Mouse (Mus musculus): ENCODE results near the gene Pabpc4.
"Not testable (repeated sequence)": the region's sequence is repeated elsewhere in the genome, so short reads cannot be mapped to it uniquely, and the experiment has no call there.

Gene Pabpc4

GRCm38 (mm10) chr4:123298226-123298625 is 36.1 kb downstream of the Pabpc4 start:
- no peak for DNase-seq (ENCODE audit: low spot score)

GRCm38 (mm10) chr4:123298980-123299670 is 37.0 kb downstream of the Pabpc4 start:
- no peak for DNase-seq (ENCODE audit: low spot score)

GRCm38 (mm10) chr4:123305789-123306188 is 43.6 kb downstream of the Pabpc4 start:
- no peak for DNase-seq (ENCODE audit: low spot score)

GRCm38 (mm10) chr4:123306999-123307398 is 44.8 kb downstream of the Pabpc4 start:
- no peak for DNase-seq (ENCODE audit: low spot score)

- DNase-seq (ENCODE audit: low spot score): no peak
Observed at GRCm38 (mm10) chr4:123308292-123308691, 46.1 kb downstream of the Pabpc4 start.

GRCm38 (mm10) chr4:123311845-123312244 is 49.7 kb downstream of the Pabpc4 start:
- DNase-seq (ENCODE audit: low spot score): no peak

GRCm38 (mm10) chr4:123313010-123313409 is 50.9 kb downstream of the Pabpc4 start:
- no peak for DNase-seq (ENCODE audit: low spot score)

- no peak for DNase-seq (ENCODE audit: low spot score)
Observed at GRCm38 (mm10) chr4:123314497-123314896, 52.3 kb downstream of the Pabpc4 start.

GRCm38 (mm10) chr4:123322910-123323309 is 60.8 kb downstream of the Pabpc4 start:
- DNase-seq (ENCODE audit: low spot score): peak; percentile 21

- DNase-seq (ENCODE audit: low spot score): no peak
Observed at GRCm38 (mm10) chr4:123323534-123323933, 61.4 kb downstream of the Pabpc4 start, which contains the start of gene Oxct2a. Gene Oxct2a, minus strand, starts transcription at chr4:123323634.

- DNase-seq (ENCODE audit: low spot score): no peak
Observed at GRCm38 (mm10) chr4:123326087-123326486, 63.9 kb downstream of the Pabpc4 start.

GRCm38 (mm10) chr4:123327630-123328029 is 65.5 kb downstream of the Pabpc4 start:
- DNase-seq (ENCODE audit: low spot score): no peak

GRCm38 (mm10) chr4:123328946-123329345 is 66.8 kb downstream of the Pabpc4 start:
- no peak for DNase-seq (ENCODE audit: low spot score)

- no peak for DNase-seq (ENCODE audit: low spot score)
Observed at GRCm38 (mm10) chr4:123331326-123331725, 69.2 kb downstream of the Pabpc4 start.

GRCm38 (mm10) chr4:123331961-123332360 is 69.8 kb downstream of the Pabpc4 start:
- not testable (repeated sequence) for DNase-seq (ENCODE audit: low spot score)

- no peak for DNase-seq (ENCODE audit: low spot score)
Observed at GRCm38 (mm10) chr4:123333151-123333550, 71.0 kb downstream of the Pabpc4 start.

GRCm38 (mm10) chr4:123334177-123334576 is 72.0 kb downstream of the Pabpc4 start:
- no peak for DNase-seq (ENCODE audit: low spot score)

GRCm38 (mm10) chr4:123335244-123335643 is 73.1 kb downstream of the Pabpc4 start:
- not testable (repeated sequence) for DNase-seq (ENCODE audit: low spot score)

- no peak for DNase-seq (ENCODE audit: low spot score)
Observed at GRCm38 (mm10) chr4:123335796-123336585, 73.8 kb downstream of the Pabpc4 start.

GRCm38 (mm10) chr4:123337693-123338092 is 75.5 kb downstream of the Pabpc4 start:
- no peak for DNase-seq (ENCODE audit: low spot score)

- no peak for DNase-seq (ENCODE audit: low spot score)
Observed at GRCm38 (mm10) chr4:123340232-123340631, 78.1 kb downstream of the Pabpc4 start.

GRCm38 (mm10) chr4:123342091-123342641 is 80.0 kb downstream of the Pabpc4 start:
- no peak for DNase-seq (ENCODE audit: low spot score)

Measured in testis, postnatal 14 days (tissue).